Mouse (Mus musculus) thymus, postnatal 10 days (tissue): ENCODE data around the gene Dhcr24.
A peak's percentile ranks its signal among the peaks of the same experiment; 100 is the strongest.

Experiments
- DNase-seq, 2 experiments: peaks; one replicate each; pipeline ENCODE4 v3.0.0; 2021; ENCODE audit warnings: low spot score in 2 of 2

Gene Dhcr24

DNA sequence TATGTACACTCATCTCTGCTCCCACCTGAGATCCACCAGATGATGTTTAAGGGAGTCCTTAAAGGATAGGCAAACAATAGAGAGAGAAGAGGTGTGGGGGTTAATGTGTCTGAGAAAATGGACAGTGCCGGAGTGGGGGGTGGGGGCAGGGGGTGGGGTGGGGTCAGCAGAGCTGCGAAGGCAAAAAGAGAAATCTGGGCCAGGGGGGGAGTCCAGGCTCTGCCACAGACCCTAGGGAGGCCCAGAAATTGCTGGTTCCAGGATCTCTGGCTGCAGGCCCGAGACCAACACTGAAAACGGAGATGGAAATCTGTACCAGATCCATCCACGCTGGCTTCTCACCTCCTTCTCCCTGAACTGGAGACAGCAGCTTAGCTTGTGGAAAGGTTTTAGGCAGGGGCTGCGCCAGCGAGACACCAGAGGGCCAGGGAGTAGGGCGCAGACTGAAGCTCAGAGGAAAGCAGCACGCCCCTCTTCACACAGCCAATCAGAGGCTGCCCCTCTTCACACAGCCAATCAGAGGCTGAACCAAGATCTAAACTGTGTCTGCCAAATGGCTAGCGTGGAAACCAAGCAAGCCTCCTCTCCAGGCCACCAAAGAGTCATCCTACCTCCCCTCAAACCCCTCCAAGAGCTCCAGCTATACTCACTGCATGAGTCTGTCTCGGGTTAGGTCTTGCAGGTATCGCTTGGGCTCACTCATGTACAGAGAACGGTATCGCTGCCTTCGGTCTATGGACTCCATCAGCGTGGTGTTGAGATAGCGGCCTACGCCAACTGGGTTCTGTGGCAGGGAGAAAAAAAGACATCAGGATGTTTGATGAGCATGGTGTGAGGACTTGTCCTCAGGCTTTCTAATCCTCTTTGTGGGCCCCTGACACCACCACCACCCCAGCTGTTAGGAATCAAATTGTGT, 46.1 kb downstream of the Dhcr24 start:
- DNase-seq = no peak

DNA sequence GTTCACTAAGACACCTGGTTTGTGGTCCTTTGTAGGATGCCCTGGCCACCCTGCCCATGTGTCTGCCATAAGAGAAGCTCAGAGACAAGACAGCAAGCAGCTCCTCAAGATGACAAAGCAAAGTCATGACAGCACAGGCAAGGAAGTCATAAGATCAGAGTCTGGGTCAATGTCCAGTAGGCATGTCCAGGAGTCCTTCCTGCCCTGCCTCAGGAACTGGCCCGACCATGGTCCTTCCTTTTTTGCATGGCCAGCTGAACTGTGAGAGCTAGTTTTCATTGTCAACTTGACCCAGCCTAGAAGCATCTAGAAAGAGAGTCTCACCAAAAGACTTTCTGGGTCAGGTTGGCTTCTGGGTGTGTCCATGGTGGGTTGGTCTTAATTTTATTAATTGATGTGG, 47.1 kb downstream of the Dhcr24 start:
- no peak for DNase-seq

DNA sequence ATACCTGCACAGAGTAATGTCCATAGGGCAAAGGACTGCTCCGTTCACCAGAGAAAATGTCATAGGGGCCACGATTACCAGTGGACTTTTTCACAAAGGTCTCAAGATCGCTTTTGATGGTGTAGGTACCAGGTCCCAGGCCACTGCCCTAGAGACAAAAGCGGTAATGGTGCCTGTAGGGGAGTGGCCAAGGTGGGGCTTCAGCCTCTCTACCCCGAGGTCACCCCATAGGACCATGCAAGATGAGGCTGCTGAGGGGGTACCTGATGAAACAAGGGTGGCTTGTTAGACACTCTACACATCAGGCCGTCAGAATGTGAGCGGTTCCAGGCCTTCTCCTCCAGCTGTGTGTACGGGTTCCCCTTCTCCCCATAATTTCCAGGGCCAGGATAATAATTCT, 52.3 kb downstream of the Dhcr24 start:
- DNase-seq = no peak

DNA sequence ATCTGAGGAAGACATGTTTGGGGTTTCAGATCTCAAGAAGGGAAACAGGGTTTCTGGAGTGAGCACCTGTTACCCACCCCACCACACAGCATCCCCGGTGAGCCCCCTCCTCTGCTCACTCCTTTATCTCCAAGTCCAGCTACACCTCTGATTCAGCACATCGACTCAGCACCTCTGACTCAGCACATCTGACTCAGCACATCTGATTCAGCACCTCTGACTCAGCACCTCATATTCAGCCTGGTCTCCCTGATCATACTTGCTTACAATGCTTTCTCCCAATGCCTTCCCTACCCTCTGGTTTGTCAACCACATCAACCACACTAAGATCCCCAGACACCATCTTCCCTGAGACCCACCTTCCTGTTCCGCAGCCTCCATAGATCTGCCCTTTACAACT, 52.7 kb downstream of the Dhcr24 start:
- DNase-seq = peak; percentile 38

DNA sequence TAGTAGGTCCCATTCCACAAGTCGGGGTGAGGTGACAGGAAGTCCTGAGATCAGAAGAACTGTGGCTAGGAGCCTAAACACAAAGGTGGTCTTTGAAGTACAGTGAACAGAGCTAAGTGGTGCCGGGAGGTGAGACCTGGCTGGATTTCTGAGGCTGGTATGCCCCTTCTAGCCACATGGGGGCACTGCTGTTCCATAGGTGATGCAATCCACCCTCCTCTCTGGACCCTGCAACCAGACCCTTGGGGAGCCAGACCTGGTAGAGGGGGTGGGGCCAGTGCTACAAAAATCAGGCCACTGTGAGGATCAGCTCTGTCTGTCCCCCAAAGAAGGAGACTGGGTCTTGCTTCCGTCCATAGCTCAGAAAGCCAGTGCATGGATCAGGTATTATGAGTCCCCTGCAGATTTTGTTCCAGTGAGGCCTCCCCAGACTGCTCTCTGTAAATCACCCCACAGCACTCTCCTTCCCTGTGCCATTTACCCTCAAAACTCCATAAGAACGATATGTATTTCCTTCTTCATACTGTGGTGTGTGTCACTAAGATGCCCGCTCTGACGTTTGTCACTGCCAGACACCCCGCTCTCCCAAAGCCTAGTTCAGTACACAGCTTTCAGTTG, 53.5 kb downstream of the Dhcr24 start:
- DNase-seq = peak; percentile 76 to 88

DNA sequence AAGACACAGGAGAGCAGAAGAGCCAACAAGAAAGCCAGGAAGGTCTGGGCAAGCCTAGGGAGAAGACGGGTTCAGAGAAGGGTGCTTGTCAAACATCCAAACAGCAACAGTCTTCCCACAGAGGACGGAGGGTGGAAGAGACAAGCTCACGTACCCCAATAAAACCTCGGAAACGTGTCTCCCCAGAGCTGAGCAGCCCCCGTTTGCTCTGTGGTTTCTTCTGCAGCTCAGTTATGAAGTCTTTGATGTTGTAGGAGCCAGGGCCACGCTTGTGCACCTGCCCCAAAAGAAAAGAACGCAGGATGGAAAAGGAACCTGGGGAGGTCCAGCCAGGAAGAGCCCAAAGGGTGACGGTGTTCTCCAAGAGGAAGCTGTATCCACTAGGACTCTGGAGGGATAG, 54.0 kb downstream of the Dhcr24 start:
- DNase-seq = peak; percentile 40 to 50

DNA sequence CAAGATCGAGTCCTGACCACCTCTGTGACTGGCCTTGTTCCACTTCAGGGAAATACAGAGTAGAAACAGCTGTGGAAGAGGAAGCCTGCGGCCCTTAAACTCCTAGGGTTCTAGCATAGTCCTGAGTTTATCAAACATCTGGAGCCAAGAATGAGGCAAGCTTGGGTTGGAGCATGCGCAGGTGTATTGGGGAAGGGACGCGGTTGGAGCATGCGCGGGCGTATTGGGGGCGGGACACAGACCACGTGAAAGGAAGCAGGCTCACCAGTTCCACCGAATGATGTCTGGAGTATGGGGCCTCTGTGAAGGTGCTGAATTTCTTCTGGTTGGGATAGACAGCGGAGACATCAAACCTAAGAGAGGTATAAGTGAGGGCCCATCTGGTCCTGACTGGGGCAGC, 54.8 kb downstream of the Dhcr24 start:
- peak; percentile 25 to 40 for DNase-seq

DNA sequence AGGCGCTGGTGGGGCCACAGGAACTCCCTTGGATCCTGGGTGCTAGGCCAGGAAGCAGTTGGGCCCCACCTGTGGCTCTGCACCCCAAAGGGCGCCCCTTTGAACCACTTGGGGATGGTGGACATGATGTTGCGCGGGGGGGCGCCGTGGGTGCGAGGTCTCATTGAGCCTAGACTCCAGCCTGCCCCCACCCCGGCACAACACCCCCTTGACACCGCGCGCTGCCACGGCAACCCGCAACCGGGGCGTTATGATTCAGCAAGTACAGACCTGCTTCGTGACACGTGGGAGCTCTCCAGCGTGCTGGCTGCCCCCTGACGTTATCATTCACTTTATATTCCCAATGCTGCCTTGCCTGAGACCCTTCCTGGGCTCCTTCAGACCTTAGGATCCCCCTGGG, 56.2 kb downstream of the Dhcr24 start, which contains the start of gene Lexm:
Gene Lexm (minus strand): TSS at position 186 of the 400 bp plus-strand sequence.
- peak; percentile 11 to 17 for DNase-seq

DNA sequence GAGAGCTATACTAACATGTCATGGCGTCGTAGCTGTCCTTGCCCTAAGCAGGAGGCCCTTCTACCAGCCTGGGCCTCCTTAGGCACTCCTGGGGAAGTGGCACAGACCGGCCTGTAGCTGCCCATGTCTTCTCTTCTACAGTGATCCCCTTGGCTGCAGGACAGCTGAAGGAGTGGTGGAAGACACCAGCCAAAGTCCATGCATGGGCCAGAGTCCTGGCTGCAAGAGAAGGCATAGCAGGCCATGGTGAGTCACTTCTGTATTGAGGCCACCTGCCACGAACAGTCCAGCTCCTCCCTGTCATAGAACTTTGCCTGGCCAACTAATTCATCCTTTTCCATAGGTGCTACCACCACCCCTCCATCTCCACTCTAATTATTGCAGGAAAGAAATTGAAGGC, 58.1 kb downstream of the Dhcr24 start:
- DNase-seq = no peak

DNA sequence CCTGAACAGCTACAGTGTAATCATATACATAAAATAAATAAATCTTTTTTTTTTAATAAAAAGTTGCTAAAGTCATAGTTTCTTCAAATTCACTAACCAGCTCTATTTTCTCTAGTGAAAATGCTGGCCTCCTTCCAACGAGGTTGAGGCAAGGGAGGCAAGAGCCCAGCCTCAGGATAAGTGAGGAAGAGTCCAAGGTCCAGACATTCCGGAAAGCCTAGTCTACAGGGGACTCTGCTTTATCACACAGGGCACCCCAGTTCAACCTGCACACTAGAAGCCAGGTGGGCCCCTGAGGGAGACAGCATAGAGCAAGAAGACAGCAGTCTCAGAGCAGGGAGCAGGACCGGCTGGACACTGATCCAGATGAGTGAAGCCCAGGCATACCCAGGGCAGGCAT, 60.6 kb downstream of the Dhcr24 start:
- no peak for DNase-seq

DNA sequence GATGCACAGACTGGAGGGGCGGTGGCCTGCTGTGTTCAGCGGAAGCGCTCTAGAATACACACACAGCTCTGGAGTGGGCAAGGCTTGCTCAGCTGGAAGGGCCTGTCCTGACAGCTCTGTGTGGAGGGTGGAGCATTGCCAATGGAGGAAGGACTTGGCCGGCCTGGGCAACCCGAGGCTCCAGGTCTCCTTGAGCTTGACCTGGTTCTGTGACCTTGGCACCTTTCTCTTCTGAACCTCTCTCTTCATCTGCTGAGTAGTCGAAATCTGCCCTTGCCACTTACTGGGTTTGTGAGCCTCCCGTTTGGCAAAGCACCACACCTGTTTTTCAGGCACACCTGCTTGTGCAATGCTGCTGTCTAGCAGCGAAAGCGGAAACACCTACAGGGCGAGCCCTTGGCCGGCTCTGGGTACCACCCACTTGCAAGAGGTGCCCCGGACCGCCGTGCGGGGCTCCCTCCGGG, 61.2 kb downstream of the Dhcr24 start, which contains the start of gene Ttc22:
Gene Ttc22 (plus strand): TSS at position 403 of the 464 bp plus-strand sequence.
- no peak for DNase-seq

DNA sequence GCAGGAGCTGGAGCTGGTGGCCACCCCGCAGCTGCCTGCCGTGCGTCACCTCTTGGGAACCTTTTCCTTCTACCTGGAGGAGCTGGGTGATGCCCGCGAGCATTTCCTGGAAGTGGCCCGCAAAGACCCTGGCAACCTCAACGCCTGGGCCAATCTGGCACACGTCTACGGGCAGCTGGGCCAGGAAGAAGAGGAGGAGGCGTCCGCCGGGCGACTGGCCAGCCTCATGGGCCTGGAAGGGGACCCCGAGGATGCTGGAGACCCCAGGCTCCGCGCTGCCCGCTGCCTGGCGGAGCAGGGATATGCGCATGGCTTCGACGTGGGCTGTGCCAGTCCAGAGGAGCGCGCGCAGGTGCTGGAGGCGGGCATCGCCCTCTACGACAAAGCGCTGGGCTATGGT, 61.9 kb downstream of the Dhcr24 start:
- no peak for DNase-seq

DNA sequence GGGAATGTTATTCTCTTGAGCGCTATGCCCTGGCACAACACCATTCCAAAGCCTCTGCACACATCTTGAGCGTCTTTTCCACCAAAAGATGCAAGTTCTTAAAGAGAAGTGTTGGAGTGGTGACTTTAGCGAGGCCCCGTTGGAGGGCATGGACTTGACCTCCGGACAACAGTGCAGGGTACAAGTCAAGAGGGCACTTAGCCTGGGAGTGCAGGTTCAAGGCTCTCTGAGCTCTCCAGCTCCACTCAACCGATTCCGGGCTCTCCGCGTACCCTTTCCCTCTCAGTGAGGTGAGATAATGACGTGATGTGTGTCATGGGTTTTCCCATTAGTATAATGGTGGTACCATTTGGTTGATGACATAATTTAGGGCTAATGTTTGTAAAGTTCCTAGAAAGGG, 63.4 kb downstream of the Dhcr24 start:
- no peak for DNase-seq

DNA sequence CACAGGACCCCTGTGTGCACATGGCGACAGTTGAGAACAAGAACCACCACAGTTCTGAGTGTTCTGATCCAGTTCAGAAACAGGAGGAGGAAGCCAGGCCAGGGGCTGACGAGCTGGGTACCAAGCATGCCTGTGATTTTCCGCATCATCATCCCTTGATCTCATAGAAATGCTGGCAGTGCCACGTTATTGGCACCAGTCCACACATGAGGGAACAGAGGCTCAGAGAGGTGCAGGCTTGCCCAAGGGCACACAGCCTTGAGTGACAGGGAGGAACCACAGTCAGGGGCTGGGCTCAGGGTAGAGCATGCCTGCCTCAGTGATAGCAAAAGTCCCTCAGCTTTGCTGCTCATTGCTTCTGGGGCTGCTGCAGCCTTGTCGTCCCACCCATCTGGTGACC, 67.0 kb downstream of the Dhcr24 start:
- DNase-seq = no peak

DNA sequence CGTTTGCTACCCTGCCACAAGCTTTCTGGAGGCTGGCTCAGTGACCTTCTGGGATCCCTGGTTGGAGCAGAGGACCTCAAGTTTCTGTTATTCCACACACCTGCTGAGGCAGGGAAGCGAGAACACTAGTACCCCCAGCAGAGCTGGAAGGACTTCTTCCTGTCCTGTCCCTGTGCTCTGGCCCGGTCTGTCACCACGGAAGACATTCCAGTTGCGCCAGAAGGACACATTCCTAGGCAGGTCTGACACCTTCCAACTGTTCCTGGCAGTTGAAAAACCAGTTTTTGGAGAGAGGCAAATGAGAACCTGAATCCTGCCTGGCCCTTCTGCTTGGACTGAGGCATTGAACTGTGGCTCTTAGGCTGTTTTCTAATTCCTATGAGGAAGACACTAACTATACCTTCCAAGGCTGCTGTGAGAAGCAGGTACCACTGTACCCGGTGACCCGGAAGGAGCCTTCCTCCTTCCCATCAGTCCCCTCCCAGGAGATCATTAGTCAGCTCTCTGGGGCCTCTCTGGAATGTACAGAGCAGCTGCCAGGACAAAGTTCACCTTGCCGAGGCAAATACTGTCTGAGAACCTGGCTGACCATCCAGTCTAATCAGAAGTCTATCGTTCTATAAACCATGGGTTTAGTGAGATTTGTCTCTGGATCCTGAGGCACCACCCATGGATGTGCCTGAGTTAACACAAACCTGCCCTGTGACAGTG, 68.0 kb downstream of the Dhcr24 start:
- DNase-seq = no peak

DNA sequence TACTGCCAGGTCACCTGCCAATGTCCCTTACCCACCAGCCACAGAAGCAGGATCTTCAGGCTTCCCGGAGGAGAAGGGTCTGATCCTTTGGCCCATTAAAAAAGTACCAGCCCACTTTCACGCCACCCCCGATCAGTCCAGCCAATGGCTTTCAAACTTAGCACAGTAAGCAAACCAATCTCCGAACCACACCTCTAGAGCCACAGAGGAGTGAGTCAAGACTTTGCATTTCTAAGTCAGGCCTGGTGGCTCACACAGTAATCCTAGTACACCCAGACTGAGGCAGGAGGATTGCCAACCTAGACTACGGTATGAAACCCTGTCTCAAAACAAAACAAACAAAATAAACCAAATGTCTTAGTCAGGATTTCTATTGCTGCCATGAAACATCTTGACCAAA, 68.5 kb downstream of the Dhcr24 start:
- no peak for DNase-seq

DNA sequence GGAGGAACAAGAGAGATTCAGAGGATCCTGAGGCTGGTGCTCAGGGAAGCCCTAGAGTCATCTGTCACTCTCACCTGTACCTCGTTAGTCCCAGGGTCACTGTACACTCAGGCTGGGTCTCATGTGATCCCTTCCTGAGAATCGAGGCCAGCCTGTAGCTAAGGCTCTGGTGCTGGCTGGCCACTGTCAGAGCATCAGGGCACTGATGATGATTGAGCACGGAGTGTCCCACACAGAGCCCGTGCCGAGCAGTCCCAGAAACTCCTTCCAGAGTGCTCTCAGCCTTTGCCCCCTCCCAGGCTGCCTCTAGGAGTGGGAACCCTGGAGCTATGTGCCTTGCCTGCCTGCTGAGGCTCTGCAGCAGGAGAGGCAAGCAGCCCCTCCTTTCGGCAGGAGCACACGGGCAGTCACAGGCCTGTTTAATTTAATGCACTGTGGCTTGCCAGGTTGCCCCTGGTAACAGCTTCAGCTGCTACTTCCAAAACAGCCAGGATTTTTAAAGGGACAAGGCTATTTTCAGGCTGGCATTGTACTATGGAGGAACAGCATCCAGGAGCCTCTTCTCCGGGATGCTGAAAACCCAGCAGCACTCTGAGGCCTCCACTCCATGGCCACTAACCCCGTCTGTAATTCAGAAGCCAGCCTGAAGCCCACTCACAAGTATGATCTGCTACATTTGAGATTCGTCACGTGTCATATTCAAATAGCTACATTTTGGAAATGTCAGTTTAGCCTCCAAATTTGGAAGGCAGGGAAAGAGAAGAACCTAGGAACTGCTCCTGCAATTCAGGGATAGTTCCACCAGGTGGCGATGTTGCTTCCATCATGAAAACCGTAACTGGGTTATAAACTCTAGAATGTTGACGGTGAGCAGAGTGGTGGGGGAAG, 69.7 kb downstream of the Dhcr24 start:
- DNase-seq = peak; percentile 20 to 58

DNA sequence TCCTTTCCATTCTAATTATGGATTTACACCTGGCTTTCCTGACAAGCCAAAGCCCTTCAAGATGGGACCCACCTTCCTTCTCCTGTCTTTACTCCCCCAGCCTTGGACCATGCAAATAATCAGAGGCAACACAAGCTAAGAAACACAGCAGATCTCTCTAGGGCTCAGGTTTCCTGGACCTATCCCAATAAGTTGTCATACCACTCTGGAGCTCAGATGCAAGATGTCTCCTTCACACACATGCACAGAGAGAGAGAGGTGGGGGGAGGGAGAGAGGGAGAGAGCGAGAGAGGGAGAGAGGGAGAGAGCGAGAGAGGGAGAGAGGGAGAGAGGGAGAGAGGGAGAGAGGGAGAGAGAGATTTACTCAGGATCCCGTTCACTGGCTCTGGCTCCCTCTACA, 71.5 kb downstream of the Dhcr24 start:
- no peak for DNase-seq

DNA sequence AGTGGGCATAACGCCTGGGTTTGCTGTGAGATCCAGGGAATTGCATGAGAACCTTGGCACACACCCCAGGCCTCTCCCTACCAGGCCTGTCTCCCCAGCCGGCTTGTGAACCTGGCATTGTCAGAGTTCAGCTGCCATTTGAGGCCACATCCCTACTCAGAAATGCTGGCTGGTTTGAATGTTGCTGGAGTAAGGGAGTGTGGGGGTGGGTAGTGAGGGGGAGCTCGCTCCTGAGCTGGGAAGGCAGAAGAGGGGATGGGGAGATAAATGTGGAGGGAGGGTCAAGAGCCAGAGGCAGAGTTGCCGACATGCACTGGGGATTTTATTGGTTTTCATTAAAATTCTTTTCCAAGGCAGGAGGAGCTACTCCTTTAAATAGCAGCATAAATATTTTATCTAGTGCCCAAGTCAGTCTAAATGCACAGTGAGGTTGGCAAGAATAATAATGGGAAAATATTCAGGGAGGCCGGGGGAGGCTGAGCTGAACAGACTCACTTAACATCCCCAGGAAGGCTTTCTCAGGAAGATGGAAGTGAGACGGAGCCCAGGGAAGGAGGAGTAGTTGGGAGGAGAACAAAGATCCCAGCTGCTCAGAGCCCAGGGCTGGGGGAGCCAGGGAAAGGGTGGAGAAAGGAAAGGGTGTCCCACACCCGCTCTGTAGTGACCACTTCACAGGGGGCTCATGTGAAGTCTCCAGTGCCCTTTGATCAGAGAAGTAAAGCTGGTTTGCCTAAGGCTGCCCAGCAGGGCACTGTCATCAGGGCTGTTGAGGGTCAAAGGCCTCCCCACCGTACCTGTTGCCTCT, 72.6 kb downstream of the Dhcr24 start:
- DNase-seq = no peak

DNA sequence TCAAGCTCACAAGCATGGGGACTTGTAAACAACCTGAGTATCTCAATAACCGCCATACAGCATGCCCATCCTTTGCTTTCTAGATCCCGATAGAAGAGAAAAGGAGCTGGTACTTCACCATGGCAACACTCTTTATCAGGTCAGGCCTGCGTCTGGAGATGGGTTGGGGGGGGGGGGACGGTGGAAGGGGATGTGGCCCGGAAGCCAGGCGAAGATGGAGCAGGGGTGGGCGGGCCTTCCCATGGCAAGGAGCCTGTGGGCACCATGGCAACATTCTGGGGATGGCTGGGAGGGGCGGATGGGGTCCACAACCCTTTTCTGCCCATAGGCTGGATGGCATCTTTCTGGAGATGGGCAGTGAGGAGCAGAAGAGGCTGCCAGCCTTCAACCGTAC, 73.2 kb downstream of the Dhcr24 start:
- DNase-seq = no peak
